Mouse (Mus musculus): ENCODE measurements around the gene Rrp9.

Gene Rrp9

DNA sequence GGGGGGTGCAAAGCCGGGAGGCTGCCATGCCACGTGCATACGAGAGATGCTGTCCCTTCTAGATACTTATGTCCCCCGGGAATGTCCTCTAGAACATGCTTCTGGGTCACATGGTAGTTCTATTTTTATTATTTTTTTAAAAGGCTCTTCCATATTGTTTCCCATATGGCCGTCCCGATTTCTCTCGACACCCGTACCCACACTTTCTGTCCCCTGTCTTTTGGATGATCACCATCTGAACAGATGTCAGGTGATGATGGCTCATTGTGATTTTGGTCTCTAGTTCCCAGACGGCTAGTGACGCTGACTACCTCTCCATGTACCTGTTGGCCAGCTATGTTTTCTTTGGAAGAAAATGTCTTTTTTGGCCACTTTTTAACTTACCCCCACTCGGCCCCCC is 59.2 kb downstream of the Rrp9 start:
- peak; percentile 42 for DNase-seq
